Mouse (Mus musculus) bone marrow macrophage, adult 2 months (primary cell): Measurements from ENCODE around the gene Nbea.

Experiments
- CTCF ChIP-seq: IDR thresholded peaks from 2 replicates; pipeline ENCODE4 v1.5.1; 2012; ENCODE audit warnings: low read depth, mild to moderate bottlenecking, low read length, moderate library complexity
- POLR2A ChIP-seq: IDR thresholded peaks from 2 replicates; pipeline ENCODE4 v1.6.1; 2012; ENCODE audit warnings: mild to moderate bottlenecking, low read depth, low read length, borderline replicate concordance

- TF ChIP-seq POLR2A = no peak
- TF ChIP-seq CTCF = no peak
Measured at GRCm38 (mm10) chr3:55978361-55978760, 205.1 kb downstream of the Nbea start.
